Comparison of ENCODE assay signal across 10 mouse cellular contexts in genomic region chr1:80091350-80091749, GRCm38 (mm10).
DNase-seq lines count a peak whose midpoint lies in the region; ATAC-seq and TF ChIP-seq lines count a peak whose summit lies in the region.
"Had no signal": no experiment of that assay in that cellular context is flagged by ENCODE, and none has a peak within 500 bp of the region (broad histone marks: within the 10 kb centered on the region; RNA-seq: fewer than 3 reads in every experiment).

No protein-coding gene starts in this region.

- peak; percentile 50 for DNase-seq in embryonic facial prominence, embryonic 14.5 days (ENCODE audit: low spot score)
- no peak for DNase-seq in embryonic facial prominence, embryonic 10.5 days (ENCODE audit: low spot score)
- DNase-seq in kidney, postnatal 14 days, result peak; percentile 19
- no peak for DNase-seq in kidney, adult 9 months
- DNase-seq in stomach, postnatal 0 days (ENCODE audit: low spot score), result no peak
- DNase-seq in adrenal gland, adult 18-20 months (ENCODE audit: low spot score in 2 of 2), result no peak
- DNase-seq in layer of hippocampus, postnatal 10 days (ENCODE audit: low spot score in 2 of 2), result no peak
- DNase-seq: liver, embryonic 13.5 days had no signal

- H3K9me3 ChIP-seq in embryonic facial prominence, embryonic 14.5 days (ENCODE audit: control insufficient read depth, low read length), result no peaks in the 10 kb centered on the region
- no peaks in the 10 kb centered on the region for H3K9me3 ChIP-seq in embryonic facial prominence, embryonic 10.5 days
- no peaks in the 10 kb centered on the region for H3K9me3 ChIP-seq in stomach, embryonic 14.5 days (ENCODE audit: control insufficient read depth, low read depth, low read length)
- H3K9me3 ChIP-seq in stomach, postnatal 0 days (ENCODE audit: control insufficient read depth, low read length), result no peaks in the 10 kb centered on the region
- H3K9me3 ChIP-seq: liver, embryonic 13.5 days; neural tube, embryonic 12.5 days had no signal

- TF ChIP-seq CTCF in stomach, postnatal 0 days (IDR thresholded peaks at IDR 0.05; ENCODE audit: low read depth), result no peak

- TF ChIP-seq EP300 in stomach, postnatal 0 days (optimal IDR thresholded peaks at IDR 0.05), result no peak

- no peaks in the 10 kb centered on the region for H3K27me3 ChIP-seq in embryonic facial prominence, embryonic 14.5 days (replicated peaks; ENCODE audit: control insufficient read depth, insufficient read depth, low read length)
- no peaks in the 10 kb centered on the region for H3K27me3 ChIP-seq in embryonic facial prominence, embryonic 10.5 days (replicated peaks; ENCODE audit: low read depth, poor library complexity, severe bottlenecking)
- H3K27me3 ChIP-seq in stomach, embryonic 14.5 days (ENCODE audit: control insufficient read depth, insufficient read depth, low read length), result no peaks in the 10 kb centered on the region
- H3K27me3 ChIP-seq in stomach, postnatal 0 days (ENCODE audit: control insufficient read depth, insufficient read depth, low read length), result no peaks in the 10 kb centered on the region
- H3K27me3 ChIP-seq: liver, embryonic 13.5 days; neural tube, embryonic 12.5 days had no signal

- no peaks in the 10 kb centered on the region for H3K36me3 ChIP-seq in embryonic facial prominence, embryonic 14.5 days (ENCODE audit: control insufficient read depth, insufficient read depth, low read length)
- H3K36me3 ChIP-seq in embryonic facial prominence, embryonic 10.5 days (replicated peaks), result no peaks in the 10 kb centered on the region
- no peaks in the 10 kb centered on the region for H3K36me3 ChIP-seq in stomach, embryonic 14.5 days (ENCODE audit: control insufficient read depth, insufficient read depth, low read length)
- no peaks in the 10 kb centered on the region for H3K36me3 ChIP-seq in stomach, postnatal 0 days (ENCODE audit: control insufficient read depth, insufficient read depth, low read length)
- H3K36me3 ChIP-seq: liver, embryonic 13.5 days; neural tube, embryonic 12.5 days had no signal

- H3K4me1 ChIP-seq in embryonic facial prominence, embryonic 14.5 days (ENCODE audit: control insufficient read depth, insufficient read depth, low read length), result peaks cover 2% of the 10 kb centered on the region; the same call in 1 of the 2 replicates
- H3K4me1 ChIP-seq in embryonic facial prominence, embryonic 10.5 days, result peaks cover 3% of the 10 kb centered on the region; the same call in 1 of the 2 replicates
- 0 out of 2 replicates have a peak, but pooled peaks cover 2% of the 10 kb centered on the region for H3K4me1 ChIP-seq in stomach, embryonic 14.5 days (ENCODE audit: control insufficient read depth, insufficient read depth, low read length)
- H3K4me1 ChIP-seq in stomach, postnatal 0 days (replicated peaks; ENCODE audit: control insufficient read depth, insufficient read depth), result no peaks in the 10 kb centered on the region
- H3K4me1 ChIP-seq: liver, embryonic 13.5 days; neural tube, embryonic 12.5 days had no signal

- no peak overlapping the region for H3K4me3 ChIP-seq in embryonic facial prominence, embryonic 14.5 days (ENCODE audit: low read depth, low read length)
- H3K4me3 ChIP-seq in embryonic facial prominence, embryonic 10.5 days, result no peak overlapping the region
- no peak overlapping the region for H3K4me3 ChIP-seq in stomach, embryonic 14.5 days (ENCODE audit: low read depth, low read length)
- no peak overlapping the region for H3K4me3 ChIP-seq in stomach, postnatal 0 days (ENCODE audit: low read depth, low read length)
- H3K4me3 ChIP-seq: liver, embryonic 13.5 days; neural tube, embryonic 12.5 days had no signal

- no peak overlapping the region for H3K4me2 ChIP-seq in embryonic facial prominence, embryonic 14.5 days (ENCODE audit: low read depth, low read length)
- no peak overlapping the region for H3K4me2 ChIP-seq in stomach, embryonic 14.5 days (replicated peaks; ENCODE audit: low read depth, low read length)
- no peak overlapping the region for H3K4me2 ChIP-seq in stomach, postnatal 0 days (replicated peaks; ENCODE audit: low read depth)
- H3K4me2 ChIP-seq: liver, embryonic 13.5 days; neural tube, embryonic 12.5 days had no signal

- H3K27ac ChIP-seq in embryonic facial prominence, embryonic 14.5 days (replicated peaks; ENCODE audit: low read depth, low read length), result no peak overlapping the region
- no peak overlapping the region for H3K27ac ChIP-seq in embryonic facial prominence, embryonic 10.5 days (replicated peaks)
- H3K27ac ChIP-seq in stomach, embryonic 14.5 days (ENCODE audit: low read length), result no peak overlapping the region
- no peak overlapping the region for H3K27ac ChIP-seq in stomach, postnatal 0 days (replicated peaks)
- H3K27ac ChIP-seq: liver, embryonic 13.5 days; neural tube, embryonic 12.5 days had no signal

- WGBS in embryonic facial prominence, embryonic 14.5 days, result 52% methylated on average over 8 of the region's 8 CpGs
- 74% methylated on average over 8 of the region's 8 CpGs for WGBS in embryonic facial prominence, embryonic 10.5 days
- WGBS in stomach, embryonic 14.5 days, result 67% methylated on average over 8 of the region's 8 CpGs
- 58% methylated on average over 8 of the region's 8 CpGs for WGBS in stomach, postnatal 0 days

- H3K9ac ChIP-seq in embryonic facial prominence, embryonic 14.5 days (ENCODE audit: low read depth, low read length), result no peak overlapping the region
- no peak overlapping the region for H3K9ac ChIP-seq in stomach, embryonic 14.5 days (replicated peaks; ENCODE audit: low read depth, low read length)
- no peak overlapping the region for H3K9ac ChIP-seq in stomach, postnatal 0 days (ENCODE audit: low read length)
- H3K9ac ChIP-seq: liver, embryonic 13.5 days; neural tube, embryonic 12.5 days had no signal

- no peak for ATAC-seq in embryonic facial prominence, embryonic 14.5 days (ENCODE audit: low read depth)
- peak; percentile 58; the same call in 1 of the 2 replicates for ATAC-seq in stomach, embryonic 14.5 days (ENCODE audit: insufficient number of reproducible peaks, insufficient read depth, low FRiP score, low read depth)
- ATAC-seq in stomach, postnatal 0 days (ENCODE audit: low FRiP score, low TSS enrichment), result no peak

Comparison
In these comparisons a context has a peak if more than half of its experiments do, and no peak if none do; other contexts are left out.
1. DNase-seq: peak in embryonic facial prominence, embryonic 14.5 days (single experiment) and kidney, postnatal 14 days (single experiment); none in embryonic facial prominence, embryonic 10.5 days (single experiment), kidney, adult 9 months (single experiment), stomach, postnatal 0 days (single experiment), adrenal gland, adult 18-20 months (0 of 2) and layer of hippocampus, postnatal 10 days (0 of 2).